Mouse (Mus musculus): ENCODE results near the gene Tyw5. TPM values are rescaled to one million over a fixed set of nuclear protein-coding genes. Genes with fewer than 3 reads are reported as not detected.

Tyw5 gene
- 40.7 TPM for polyA plus RNA-seq (2015; fragmentation: Illumina TruSeq; extraction: RNeasy Lipid Tissue Mini Kit (QIAGEN cat#74804); ENCODE audit: low read depth, low replicate concordance)

DNA sequence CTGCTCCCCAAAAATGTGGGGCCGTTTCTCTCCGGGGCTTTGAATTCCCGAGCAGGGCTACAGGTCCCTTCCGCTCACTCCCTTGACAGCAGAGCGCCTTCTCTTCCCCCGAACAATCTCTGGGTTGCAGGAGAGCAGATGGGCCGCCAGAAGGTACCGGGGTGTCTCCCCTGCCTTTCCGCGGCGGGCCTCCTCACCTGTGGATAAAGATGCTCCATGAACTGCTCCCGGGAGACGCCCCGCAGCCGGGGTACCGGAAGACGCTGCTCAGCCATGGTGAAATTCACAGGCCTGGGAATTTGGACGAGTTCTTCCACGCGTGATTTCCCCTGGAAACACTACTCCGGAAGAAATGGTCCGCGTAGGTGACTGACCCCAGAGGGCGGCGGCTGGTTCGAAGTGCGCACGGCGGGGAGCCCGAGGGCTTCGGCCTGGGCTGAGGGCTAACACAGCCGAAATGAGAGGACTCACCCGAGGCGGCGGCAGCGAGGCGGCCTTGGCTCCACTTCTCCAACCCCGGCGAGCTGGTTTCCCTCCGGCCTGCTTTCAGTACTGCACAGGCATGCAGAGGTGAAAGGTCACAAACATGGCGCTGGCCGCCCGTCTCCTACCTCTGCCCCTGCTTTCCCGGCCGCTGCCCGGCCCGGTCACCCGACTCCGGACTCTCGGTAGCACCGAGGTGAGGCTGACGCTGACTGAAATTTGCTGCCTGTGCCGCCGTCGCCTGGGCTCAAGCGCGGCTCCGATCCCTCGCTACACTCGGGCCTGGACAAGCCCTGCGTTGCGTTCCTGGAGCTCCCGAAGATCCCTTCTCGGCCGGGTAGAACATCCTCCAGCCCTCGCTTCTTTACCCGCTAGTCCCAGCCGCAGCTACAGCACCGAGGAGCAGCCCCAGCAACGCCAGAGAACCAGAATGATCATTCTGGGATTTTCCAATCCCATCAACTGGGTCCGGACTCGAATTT lies at the start of gene Tyw5, which contains the start of gene Maip1:
Gene Tyw5 (minus strand): TSS at position 915 of the 965 bp plus-strand sequence.
Gene Maip1 (plus strand): TSS at position 142 of the 965 bp plus-strand sequence.

GRCm38 (mm10) chr1:57377376-57378341 lies 29.2 kb downstream of the Tyw5 start, which contains the start of gene 1700066M21Rik:
Gene 1700066M21Rik, plus strand, starts transcription at chr1:57377620.

Other genes with a start within 250 kb of the Tyw5 start
- 30.4 TPM for gene 1700066M21Rik, start 29.5 kb downstream of the Tyw5 start, polyA plus RNA-seq (2015; fragmentation: Illumina TruSeq; extraction: RNeasy Lipid Tissue Mini Kit (QIAGEN cat#74804); ENCODE audit: low read depth, low replicate concordance)
- 14.2 TPM for gene Maip1, start 773 bp downstream of the Tyw5 start, polyA plus RNA-seq (2015; fragmentation: Illumina TruSeq; extraction: RNeasy Lipid Tissue Mini Kit (QIAGEN cat#74804); ENCODE audit: low read depth, low replicate concordance)